Mouse (Mus musculus) T-cell, adult 2 months (primary cell): ENCODE results near the gene Lsg1.

Experiments used
- DNase-seq: peaks from one replicate; pipeline ENCODE4 v3.0.0; 2022; ENCODE audit warnings: low spot score

The Lsg1 gene

GRCm38 (mm10) chr16:30587494-30588327, at the start of gene Lsg1:
Gene Lsg1 (minus strand): TSS chr16:30587592.
- DNase-seq = peak; percentile 87

DNA sequence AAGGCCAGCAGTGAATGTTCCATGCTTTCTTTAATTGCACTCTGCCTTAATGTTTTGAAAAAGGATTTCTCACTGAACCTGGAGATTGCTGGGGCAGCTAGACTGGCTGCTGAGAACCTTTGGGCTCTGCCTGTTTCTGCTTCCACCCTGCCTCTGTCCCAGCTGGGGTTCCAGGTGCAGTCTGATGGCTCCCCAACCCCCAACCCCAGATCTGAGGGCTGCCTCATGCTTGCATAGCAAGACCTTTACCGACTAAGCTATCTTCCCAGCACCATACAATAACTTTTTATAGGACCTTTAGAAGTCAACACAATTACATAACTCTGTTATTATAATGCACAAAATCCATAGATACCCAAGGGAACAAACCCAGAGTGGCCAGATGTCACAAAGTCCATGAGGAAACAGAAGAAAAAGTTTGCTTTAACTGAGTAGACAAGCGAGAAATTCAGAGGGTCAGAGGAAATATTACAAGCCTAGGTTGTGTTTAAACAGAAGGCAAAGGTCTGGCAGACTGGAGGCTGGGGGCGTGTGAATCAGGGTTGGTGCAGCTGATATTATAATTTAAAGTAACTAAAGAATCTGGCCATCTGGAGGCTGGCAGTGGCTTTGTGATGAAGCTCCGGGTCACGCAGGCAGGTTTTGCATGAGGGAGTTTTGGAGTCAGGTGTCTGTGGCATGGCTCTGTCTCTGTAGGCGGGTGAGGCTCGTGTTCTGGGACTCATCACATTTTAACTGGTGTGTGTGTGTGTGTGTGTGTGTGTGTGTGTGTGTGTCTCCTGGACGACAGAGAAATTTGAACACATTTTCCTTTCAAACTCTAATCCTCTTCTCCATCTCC, 46.7 kb upstream of the Lsg1 start:
- no peak for DNase-seq

DNA sequence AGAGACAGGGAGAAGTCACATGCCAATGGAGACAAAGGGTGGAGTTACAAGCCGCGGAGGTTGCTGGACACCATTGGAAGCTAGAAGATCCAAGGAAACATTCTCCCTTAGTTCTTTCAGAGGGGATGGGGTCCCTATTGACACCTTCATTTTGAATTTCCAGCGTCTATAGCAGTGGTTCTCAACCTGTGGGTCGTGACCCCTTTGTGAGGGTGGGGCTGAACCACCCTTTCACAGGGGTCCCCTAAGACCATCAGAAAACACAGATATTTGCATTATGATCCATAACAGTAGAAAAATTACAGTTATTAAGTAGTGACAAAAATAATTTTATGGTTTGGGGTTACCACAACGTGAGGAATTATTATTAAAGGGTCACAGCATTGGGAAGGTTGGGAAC, 42.1 kb upstream of the Lsg1 start:
- no peak for DNase-seq

GRCm38 (mm10) chr16:30628401-30628800, 41.0 kb upstream of the Lsg1 start:
- no peak for DNase-seq

DNA sequence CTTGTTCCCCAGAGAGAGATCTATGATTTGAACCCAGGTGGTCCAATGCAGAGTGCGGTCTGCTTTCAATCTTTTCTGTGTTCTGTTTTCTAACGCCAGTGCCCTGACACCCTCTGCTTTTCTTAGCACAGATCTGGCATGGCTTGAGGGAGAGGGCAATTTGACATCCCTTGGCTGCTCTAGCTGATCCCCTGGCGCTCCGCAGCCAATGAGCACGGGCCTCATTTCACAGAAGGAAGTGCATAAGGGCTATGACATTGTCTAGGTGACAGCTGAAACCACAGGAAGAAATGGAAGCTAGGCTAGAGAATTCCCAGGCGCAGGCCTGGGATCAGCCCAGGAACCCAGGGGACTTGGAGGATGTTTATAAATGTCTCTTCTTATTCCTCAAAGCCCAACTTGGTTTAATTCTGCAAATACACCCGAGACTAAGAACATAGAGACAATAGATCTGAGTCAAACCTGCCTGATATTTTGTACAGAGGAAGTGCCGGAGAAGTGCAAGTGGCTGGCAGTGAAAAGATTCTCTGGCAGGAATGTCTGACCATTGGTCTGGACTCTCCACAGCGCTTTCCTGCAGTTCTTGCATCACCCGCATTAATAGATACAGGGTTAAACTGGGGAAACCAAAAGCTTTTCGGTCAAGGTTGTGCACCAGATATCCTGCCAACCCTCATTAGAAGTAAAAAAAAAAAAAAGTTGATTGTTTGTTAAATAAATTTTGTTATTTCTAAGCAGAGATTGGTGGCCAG, 40.4 kb upstream of the Lsg1 start:
- DNase-seq = no peak

- DNase-seq = no peak
Measured at GRCm38 (mm10) chr16:30624640-30625039, 37.2 kb upstream of the Lsg1 start.

DNA sequence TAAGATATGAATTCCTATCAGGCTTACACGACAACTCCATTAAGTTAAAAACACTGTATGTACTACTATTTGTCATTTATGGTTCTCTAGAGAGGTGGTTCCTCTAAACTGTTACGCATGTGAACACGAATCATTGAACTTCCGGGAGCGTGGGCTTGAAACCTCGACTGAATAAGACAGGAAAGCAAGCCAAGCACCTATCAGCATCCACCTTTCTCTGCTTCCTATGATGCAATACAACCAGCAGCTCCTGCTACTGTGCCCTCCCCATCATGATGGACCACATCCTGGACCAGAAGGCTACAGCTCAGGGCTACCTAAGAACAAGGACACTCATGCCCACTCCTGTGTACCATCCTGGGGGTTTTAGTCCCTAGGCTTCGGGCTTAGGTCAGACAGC, 36.3 kb upstream of the Lsg1 start:
- no peak for DNase-seq

GRCm38 (mm10) chr16:30616281-30616680, 28.9 kb upstream of the Lsg1 start:
- no peak for DNase-seq

DNA sequence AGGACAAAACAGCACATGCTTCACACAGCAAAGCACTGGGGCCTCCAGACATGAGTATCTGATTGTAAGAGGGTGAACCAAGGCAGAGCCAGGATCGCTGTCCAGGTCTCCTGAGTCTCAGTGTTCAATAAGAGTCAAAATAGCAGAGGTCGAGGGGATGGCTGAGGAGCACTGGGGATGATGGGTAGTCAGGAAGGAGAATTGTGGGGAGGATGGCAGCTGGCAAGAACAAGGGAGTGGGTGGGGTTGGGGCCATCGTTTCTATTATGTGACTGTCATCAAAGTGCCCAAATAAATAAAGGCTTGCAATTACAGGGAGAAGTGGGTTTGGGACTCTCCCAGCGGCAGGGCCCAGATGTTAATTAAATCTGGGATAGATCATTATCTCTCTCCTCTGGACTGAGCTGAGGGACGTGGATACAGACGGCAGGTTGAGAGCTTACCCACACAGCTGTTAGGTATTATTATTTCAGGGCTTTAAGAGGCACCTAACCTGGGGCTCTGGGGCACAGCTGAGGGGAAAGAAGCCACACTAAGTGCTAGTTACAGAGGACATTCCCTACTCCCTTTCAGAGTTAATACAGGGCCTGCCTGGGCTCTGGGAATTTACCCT, 27.4 kb upstream of the Lsg1 start:
- DNase-seq = no peak

DNA sequence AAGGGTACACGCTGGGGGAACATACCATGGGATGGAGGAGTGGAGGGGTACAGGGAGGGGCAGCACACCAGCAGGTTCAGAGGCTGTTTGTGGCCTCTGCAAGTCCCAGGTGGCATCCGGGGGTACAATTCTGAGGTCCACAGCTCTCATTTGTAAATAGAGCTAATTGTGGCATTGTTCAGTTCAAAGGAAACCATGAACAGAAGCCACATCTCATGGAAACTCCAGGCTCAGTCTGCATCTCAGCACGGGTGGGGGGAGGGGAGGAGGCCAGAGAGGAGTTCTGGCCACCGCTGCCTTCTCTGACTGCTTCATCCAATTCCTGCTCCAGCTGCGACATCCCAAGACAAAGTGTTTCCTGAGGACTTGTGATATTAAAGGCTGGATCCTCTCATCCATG, 26.7 kb upstream of the Lsg1 start:
- no peak for DNase-seq

DNA sequence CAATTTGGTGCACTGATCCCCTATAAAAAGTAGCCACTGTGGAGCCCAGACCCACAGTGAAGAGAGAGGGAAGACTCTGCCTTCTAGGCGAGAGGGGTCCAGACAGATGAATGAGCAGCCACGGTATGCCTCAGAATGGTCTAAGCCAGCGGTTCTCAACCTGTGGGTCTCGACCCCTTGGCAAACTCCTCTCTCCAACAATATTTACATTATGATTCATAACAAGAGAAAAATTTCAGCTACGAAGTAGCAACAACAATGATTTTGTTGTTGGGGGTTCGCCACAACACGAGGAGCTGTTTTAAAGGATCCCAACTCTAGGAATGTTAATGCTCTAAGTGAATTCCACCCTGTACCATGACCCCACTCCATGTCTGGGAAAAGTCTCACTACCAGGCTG, 25.7 kb upstream of the Lsg1 start:
- no peak for DNase-seq

GRCm38 (mm10) chr16:30611331-30611730, 23.9 kb upstream of the Lsg1 start:
- no peak for DNase-seq

DNA sequence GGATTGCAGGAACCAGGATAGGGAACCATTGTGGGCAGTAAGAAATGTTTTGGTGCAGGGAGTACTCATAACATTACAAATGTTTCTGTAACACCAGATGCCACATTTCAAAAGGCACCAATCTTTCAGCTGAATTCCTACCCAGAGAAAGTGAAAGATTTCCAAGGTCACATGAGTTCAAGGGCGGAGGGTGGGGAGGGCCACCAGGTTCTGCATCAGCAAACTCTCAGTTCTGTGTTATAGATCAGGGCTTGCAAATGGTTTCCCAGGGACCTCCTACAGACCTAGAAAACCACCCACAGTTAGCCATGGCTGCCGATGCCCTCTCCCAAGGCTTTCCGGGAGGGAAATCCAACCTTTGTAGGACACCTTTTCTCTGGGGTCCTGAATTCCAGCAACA, 20.5 kb upstream of the Lsg1 start:
- DNase-seq = no peak

- DNase-seq = no peak
Measured at GRCm38 (mm10) chr16:30605528-30605927, 18.1 kb upstream of the Lsg1 start.

DNA sequence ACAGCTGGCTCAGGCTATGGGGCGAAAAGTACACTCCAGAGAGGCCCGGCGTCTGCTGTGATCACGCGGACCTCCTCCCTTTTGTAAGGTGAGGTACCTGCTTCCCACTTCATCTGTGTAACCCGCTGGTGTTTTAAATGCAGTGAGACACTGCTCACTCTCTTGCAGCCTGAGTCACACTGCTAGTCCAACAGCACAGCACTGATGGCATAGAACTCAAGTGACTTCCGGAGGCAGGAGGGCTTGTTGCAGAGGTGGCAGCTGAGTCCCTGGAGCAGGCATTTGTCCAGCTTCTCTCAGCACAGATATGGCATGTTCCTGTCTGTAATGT, 17.4 kb upstream of the Lsg1 start:
- no peak for DNase-seq

DNA sequence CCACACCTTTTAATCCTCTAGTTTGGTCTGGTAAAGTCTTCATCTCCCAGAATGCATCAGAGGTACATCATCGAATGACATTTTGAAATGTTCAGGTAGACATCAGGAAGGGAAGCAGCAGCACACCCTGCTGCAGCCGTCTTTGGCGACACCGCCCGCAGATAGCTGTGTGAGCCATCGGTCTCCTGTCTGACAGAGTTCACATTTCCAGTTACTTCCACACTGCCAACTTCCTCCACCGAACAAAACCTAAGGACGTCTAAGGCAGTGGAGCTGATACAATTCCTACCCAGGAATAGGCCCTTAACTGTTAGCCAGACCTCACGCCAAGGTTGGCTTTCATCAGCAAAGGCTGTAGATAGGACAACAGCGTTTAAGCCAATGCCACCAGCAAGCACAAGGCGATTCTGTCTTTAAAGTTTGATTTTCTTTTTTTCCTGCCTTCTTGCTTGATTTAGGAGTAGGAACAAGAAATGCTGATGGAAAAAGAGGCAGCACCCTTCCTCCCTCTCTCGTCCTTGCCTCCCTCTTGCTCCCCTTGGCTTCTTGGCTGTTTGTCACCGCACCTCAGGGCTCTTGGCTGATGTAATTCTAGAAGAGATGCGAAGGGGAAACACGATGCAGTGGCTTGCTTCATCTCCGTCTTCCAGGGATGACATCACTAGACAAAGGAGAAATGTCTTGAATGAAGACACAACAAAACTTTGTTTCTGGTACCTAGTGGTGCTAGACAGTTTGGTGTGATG, 16.8 kb upstream of the Lsg1 start:
- DNase-seq = no peak

DNA sequence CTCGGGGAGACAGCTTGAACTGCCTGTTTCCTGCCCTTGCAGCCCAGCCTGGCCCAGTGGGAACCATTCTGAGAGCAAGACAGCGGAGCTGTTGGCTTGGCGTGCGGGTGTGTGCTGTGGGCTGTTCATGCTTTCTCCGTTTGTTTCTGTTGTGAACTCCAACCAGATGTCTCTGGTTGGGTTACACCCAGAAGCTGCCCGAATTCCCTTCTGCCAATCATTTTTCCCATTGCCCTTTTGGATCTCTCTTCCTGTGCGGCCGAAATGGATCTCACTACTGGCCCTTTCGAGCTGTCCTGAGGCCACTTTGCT, 16.1 kb upstream of the Lsg1 start:
- no peak for DNase-seq

- no peak for DNase-seq
Measured at GRCm38 (mm10) chr16:30602684-30603530, 15.5 kb upstream of the Lsg1 start.

DNA sequence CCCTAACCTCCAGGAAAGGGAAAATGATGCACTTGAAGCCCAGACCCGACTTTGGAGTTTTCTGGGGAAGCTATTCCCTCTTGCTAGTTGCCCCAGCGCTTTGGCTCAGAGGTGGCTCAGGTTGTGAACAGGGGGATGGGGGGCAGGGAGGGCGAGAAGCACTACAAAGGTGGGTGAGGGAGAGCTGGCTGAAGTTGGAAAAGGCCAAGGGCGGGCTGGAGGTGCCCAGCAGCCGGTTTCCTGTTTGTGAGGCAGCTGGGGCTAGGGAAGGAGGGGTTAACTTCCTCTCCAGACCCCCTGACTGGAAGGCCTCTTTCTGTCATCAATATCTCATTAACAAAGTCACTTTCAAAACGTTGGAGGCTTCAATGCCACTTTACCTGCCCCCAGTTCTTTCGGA, 14.6 kb upstream of the Lsg1 start:
- DNase-seq = no peak

GRCm38 (mm10) chr16:30601046-30601832, 13.8 kb upstream of the Lsg1 start:
- DNase-seq = no peak
